Mouse (Mus musculus) heart, postnatal 36 days (tissue): ENCODE data around the gene Aurkc. TPM values are rescaled to one million over a fixed set of nuclear protein-coding genes. Genes with fewer than 3 reads are reported as not detected.
"Not testable (repeated sequence)": the region's sequence is repeated elsewhere in the genome, so short reads cannot be mapped to it uniquely, and the experiment has no call there.

Source experiments
- DNase-seq, 2 experiments: peaks; one replicate each; pipeline ENCODE4 v3.0.0; 2021 to 2022
- intact Hi-C: fragments of 180-260 bp; cut with DNase I; formaldehyde crosslinking; loops from one replicate; pipeline ENCODE4 v1.15.1; 2025
- total RNA-seq, 2 experiments: library from RNA; stranded (reverse); gene quantifications; 2 replicates each; pipeline ENCODE4 v1.2.3; 2021

Gene Aurkc
- not detected for total RNA-seq

GRCm38 (mm10) chr7:6995251-6995650 is at the start of gene Aurkc:
Gene Aurkc, plus strand, starts transcription at chr7:6995300.
- intact Hi-C loops, DNase-seq: not testable (repeated sequence)

DNA sequence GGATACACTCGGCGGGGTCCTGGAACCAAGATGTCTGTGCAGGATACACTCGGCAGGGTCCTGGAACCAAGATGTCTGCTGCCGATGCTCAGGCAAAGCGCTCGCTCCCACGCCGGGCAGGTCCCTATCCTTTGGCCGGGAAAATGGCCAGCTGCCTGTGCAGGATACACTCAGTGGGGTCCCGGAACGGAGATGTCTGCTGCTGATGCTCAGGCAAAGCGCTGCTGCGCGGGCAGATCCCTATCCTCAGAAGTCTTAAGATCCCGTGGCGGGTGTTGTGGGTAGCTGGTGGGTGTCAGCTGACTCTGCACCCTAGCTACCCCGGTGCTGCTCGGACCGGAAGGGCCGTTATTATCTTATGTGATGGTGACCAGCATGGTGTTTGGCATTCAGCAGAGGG is 47.0 kb upstream of the Aurkc start:
- intact Hi-C loops, DNase-seq: not testable (repeated sequence)

GRCm38 (mm10) chr7:6956576-6956975 is 38.5 kb upstream of the Aurkc start:
- intact Hi-C loops, result no loop called here
- no peak for DNase-seq

DNA sequence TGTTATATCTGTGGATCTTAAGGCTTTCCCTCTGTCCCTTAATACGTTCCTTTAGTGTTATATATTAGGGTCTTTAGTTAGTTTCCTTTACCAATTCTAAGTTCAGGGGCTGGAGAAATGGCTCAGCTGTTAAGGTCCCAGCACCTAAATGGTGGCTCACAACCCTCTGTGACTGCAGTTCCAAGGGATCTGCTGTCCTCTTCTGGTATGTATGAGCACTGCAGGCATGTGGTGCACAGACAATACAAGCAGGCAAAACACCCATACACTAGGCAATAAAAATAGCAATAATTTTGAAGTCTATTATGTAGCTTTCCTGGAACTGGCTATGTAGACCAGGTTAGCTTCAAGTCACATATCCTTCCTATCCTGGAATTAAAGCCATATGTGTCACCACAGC is 36.5 kb upstream of the Aurkc start:
- no peak for DNase-seq
- intact Hi-C loops, result no loop called here

GRCm38 (mm10) chr7:6973566-6973965 is 21.5 kb upstream of the Aurkc start:
- DNase-seq, result no peak
- intact Hi-C loops, result no loop called here

GRCm38 (mm10) chr7:6976890-6977289 is 18.2 kb upstream of the Aurkc start:
- intact Hi-C loops, result no loop called here
- no peak for DNase-seq

GRCm38 (mm10) chr7:6998914-6999313 is 3.8 kb downstream of the Aurkc start:
- DNase-seq, intact Hi-C loops: not testable (repeated sequence)

- DNase-seq, intact Hi-C loops: not testable (repeated sequence)
Measured at GRCm38 (mm10) chr7:7005441-7005840, 10.3 kb downstream of the Aurkc start.

DNA sequence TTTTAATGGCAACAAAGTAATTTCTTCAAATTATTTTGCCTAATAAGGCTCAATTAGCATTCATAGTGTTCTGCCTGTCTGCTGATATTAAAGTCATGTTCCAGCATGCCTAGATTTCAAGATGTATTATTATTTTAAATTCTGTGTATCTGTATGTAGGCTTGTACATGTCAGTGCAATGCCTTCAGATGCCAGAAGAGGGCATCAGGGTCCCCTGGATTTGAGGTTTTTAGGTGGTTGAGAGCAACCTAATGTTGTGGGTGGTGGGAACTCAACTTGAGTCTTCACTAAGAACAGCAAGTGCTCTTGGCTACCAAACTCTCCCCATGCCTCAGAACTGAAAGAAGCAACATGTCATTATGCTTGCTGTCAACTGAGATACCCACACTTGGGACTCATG is 32.3 kb downstream of the Aurkc start:
- intact Hi-C loops, result no loop called here
- no peak for DNase-seq

GRCm38 (mm10) chr7:7049659-7050320 is 54.7 kb downstream of the Aurkc start:
- intact Hi-C loops, DNase-seq: not testable (repeated sequence)

Other genes with a start within 250 kb of the Aurkc start
- 1 to 10 TPM; 3.0 to 4.2 TPM for gene Zfp954, start 126.2 kb downstream of the Aurkc start, total RNA-seq
- gene Zfp773, start 141.5 kb downstream of the Aurkc start, total RNA-seq, result under 1 TPM; 0.19 to 0.22 TPM
- 1 to 10 TPM; 2.0 TPM for gene Zfp418, start 176.0 kb downstream of the Aurkc start, total RNA-seq
- 1 to 10 TPM; 1.0 to 1.7 TPM for gene Zfp772, start 214.7 kb downstream of the Aurkc start, total RNA-seq